Mouse (Mus musculus): ENCODE results near the gene Rnf180.

Gene Rnf180

GRCm38 (mm10) chr13:105250264-105250663 is 44.4 kb downstream of the Rnf180 start:
- no peak for DNase-seq (ENCODE audit: low read depth, low spot score)

GRCm38 (mm10) chr13:105249599-105249998 is 45.0 kb downstream of the Rnf180 start:
- peak; percentile 39 for DNase-seq (ENCODE audit: low read depth, low spot score)

- no peak for DNase-seq (ENCODE audit: low read depth, low spot score)
These were observed 46.9 kb downstream of the Rnf180 start for GRCm38 (mm10) chr13:105247691-105248090.

GRCm38 (mm10) chr13:105240810-105241209 is 53.8 kb downstream of the Rnf180 start:
- DNase-seq (ENCODE audit: low read depth, low spot score): no peak

GRCm38 (mm10) chr13:105227126-105227525 is 67.5 kb downstream of the Rnf180 start:
- DNase-seq (ENCODE audit: low read depth, low spot score): peak; percentile 62

- DNase-seq (ENCODE audit: low read depth, low spot score): no peak
These were observed 70.6 kb downstream of the Rnf180 start for GRCm38 (mm10) chr13:105224048-105224447.

- DNase-seq (ENCODE audit: low read depth, low spot score): peak; percentile 53
These were observed 71.5 kb downstream of the Rnf180 start for GRCm38 (mm10) chr13:105223147-105223546.

GRCm38 (mm10) chr13:105222016-105222725 is 72.4 kb downstream of the Rnf180 start:
- DNase-seq (ENCODE audit: low read depth, low spot score): no peak

GRCm38 (mm10) chr13:105210746-105211145 is 83.9 kb downstream of the Rnf180 start:
- no peak for DNase-seq (ENCODE audit: low read depth, low spot score)

GRCm38 (mm10) chr13:105203851-105204250 is 90.8 kb downstream of the Rnf180 start:
- no peak for DNase-seq (ENCODE audit: low read depth, low spot score)

- DNase-seq (ENCODE audit: low read depth, low spot score): no peak
These were observed 96.0 kb downstream of the Rnf180 start for GRCm38 (mm10) chr13:105198658-105199057.

GRCm38 (mm10) chr13:105198028-105198427 is 96.6 kb downstream of the Rnf180 start:
- no peak for DNase-seq (ENCODE audit: low read depth, low spot score)

- no peak for DNase-seq (ENCODE audit: low read depth, low spot score)
These were observed 101.0 kb downstream of the Rnf180 start for GRCm38 (mm10) chr13:105193583-105193982.

- DNase-seq (ENCODE audit: low read depth, low spot score): no peak
These were observed 105.9 kb downstream of the Rnf180 start for GRCm38 (mm10) chr13:105188730-105189129.

- DNase-seq (ENCODE audit: low read depth, low spot score): no peak
These were observed 113.8 kb downstream of the Rnf180 start for GRCm38 (mm10) chr13:105180781-105181180.

GRCm38 (mm10) chr13:105165441-105165840 is 129.2 kb downstream of the Rnf180 start:
- no peak for DNase-seq (ENCODE audit: low read depth, low spot score)

- peak; percentile 58 for DNase-seq (ENCODE audit: low read depth, low spot score)
These were observed 140.7 kb downstream of the Rnf180 start for GRCm38 (mm10) chr13:105153955-105154354.

GRCm38 (mm10) chr13:105150006-105150405 is 144.6 kb downstream of the Rnf180 start:
- no peak for DNase-seq (ENCODE audit: low read depth, low spot score)

GRCm38 (mm10) chr13:105147795-105148418 is 146.7 kb downstream of the Rnf180 start:
- DNase-seq (ENCODE audit: low read depth, low spot score): no peak

GRCm38 (mm10) chr13:105146827-105147226 is 147.8 kb downstream of the Rnf180 start:
- no peak for DNase-seq (ENCODE audit: low read depth, low spot score)

- no peak for DNase-seq (ENCODE audit: low read depth, low spot score)
These were observed 154.7 kb downstream of the Rnf180 start for GRCm38 (mm10) chr13:105139881-105140280.

GRCm38 (mm10) chr13:105134397-105134796 is 160.2 kb downstream of the Rnf180 start:
- no peak for DNase-seq (ENCODE audit: low read depth, low spot score)

GRCm38 (mm10) chr13:105132776-105133175 is 161.8 kb downstream of the Rnf180 start:
- DNase-seq (ENCODE audit: low read depth, low spot score): no peak

Measured in ZHBTc4 (cell line).